Mouse (Mus musculus) layer of hippocampus, postnatal 36 days (tissue): ENCODE measurements around the gene Rabggtb. TPM values are rescaled to one million over a fixed set of nuclear protein-coding genes. Genes with fewer than 3 reads are reported as not detected.

Experiments
- DNase-seq, 2 experiments: peaks; one replicate each; pipeline ENCODE4 v3.0.0; 2022
- total RNA-seq, 2 experiments: library from RNA; stranded (reverse); gene quantifications; 2 replicates each; pipeline ENCODE4 v1.2.3; 2021

Rabggtb gene
- 10 to 100 TPM; 72.2 to 78.9 TPM for total RNA-seq

DNA sequence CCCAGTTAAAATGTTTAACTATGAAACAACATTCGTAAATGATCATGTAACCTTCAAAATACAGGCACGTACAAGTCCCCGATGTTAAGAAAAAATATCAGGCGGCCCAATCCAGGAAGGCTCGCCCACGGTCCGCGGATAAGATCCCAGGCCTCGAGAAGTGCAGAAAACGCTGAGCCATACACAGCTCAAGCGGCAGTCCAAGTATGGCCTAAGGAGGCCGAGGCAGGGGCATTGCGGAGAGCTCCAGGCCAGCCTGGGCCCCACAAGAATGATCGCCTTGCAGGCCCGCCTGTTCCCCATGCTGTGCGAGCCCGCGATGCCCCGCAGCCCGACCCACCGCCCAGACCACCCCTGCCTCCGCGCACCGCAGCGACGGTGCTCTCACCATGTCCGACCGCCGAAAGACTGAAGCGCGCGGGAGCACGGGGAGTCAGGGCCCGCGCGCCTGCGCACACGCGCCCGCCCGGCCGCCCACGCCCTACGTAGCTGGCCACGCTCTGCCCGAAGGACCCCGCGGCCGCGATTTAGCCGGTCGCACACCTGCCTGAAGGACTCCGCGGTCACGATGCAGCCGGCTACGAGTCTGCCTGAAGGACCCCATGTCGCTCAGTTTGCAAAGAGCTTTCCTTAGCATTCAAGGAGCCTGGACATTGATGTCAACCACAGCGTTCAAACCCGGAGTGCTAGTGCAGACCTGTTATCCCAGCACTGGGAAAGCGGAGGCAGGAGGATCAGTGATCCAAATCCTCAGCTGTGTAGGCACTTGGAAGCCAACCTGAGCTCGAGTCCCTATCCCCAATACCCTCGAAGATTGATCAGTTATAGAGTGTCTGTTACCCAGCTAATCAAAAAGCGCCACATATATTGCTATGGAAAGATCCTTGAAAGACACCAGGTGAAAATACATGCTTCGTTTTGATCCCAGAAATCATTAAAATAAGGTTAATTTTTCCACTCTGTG lies at the start of gene Rabggtb:
Gene Rabggtb (minus strand): TSS at position 464 of the 964 bp plus-strand sequence.
- peak; percentile 93 to 95 for DNase-seq

GRCm38 (mm10) chr3:153961632-153962389 lies 49.0 kb upstream of the Rabggtb start:
- DNase-seq: no peak

DNA sequence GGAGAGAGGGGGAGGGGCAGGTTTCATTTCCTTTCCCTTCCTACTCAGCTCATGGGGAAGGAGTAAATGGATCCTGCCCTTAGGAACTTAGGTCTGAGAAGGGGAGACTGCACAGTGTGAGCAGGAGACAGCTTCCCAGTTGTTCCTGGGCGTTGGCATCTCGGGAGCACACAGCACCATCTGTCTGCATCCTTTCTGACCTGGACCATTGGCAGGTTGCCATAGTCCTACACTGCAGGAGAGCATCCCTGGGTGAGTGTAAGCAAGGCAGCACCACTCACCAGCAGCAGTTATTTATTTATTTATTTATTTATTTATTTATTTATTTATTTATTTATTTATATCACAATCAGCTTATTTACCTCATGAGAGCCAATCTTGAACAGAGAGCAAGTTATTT lies 48.1 kb upstream of the Rabggtb start:
- DNase-seq: no peak

GRCm38 (mm10) chr3:153959731-153960207 lies 47.0 kb upstream of the Rabggtb start:
- no peak for DNase-seq

- no peak for DNase-seq
Observed at GRCm38 (mm10) chr3:153959035-153959730, 46.4 kb upstream of the Rabggtb start.

DNA sequence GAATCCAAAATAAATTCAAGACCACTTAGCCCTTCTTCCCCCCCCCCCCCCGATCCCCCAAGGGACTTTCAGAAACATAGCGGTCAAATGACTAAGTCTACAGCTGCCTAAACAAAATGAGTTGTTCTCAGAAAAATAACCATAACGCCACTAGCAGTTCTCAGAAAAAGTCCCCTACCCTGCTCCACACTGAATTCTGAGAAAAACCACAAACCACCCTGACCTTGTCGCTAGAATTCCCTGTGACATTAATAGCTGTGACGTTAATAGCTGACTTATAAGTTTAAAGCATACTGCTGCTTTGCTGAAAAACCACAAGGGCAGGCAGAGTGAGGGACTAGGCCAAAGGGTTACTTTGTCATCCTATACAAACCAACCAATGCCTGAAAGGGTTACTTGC lies 45.1 kb upstream of the Rabggtb start:
- no peak for DNase-seq

GRCm38 (mm10) chr3:153948176-153948575 lies 35.4 kb upstream of the Rabggtb start:
- no peak for DNase-seq

GRCm38 (mm10) chr3:153947271-153947670 lies 34.5 kb upstream of the Rabggtb start:
- no peak for DNase-seq

- peak; percentile 93 to 94 for DNase-seq
Observed at GRCm38 (mm10) chr3:153944335-153944990, 31.7 kb upstream of the Rabggtb start, which contains the start of gene Acadm. Acadm (minus strand) TSS chr3:153944632.

DNA sequence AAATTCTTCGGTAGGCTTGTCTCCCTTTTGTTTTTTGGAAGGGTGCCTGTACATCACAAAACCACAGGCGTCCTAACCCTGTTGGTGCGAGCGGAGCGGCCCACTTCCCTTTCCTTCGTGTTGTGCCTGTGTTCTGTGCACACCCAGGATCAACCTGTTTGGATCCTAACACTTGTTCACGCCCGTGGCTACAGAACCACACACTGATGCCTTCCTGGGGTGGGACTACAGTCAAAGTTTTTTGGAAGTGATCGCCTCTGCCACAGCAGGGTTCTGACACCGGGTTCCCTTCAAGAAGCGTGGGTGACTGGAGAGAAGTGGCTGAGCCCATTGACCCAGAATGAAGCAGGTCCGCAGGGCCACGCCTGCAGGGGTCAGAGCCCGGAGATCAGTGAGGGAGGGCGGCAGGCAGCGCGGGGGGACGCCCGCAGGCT lies 31.1 kb upstream of the Rabggtb start:
- no peak for DNase-seq

DNA sequence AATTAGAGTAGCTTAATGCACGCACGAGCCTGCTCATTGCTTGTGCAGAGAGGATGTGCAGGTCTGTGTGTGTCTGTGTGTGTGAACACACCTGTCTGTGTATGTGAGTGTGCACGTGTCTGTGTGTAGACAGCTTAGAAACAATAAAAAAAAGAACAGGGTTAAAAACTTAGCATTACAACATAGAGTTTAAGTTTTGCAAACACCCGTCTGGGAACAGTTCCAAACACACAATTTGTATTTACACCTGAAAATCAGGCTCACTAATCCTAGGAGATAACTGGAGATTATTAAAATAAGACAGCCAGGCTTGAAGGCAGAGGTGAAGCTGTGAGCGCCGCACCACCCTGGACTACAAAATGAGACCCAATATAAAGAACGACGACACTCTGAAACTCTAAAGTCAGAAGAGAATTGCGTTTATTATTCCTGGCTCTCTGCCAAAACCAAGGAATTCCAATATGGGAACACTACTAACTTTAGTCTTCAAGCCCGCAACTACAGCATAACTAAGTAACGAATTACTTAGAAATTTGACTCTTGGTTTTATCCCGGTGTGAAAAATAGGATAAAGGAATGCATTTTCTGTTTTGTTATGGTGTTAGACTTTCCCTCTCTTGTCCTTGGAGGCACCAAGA lies 30.3 kb upstream of the Rabggtb start:
- DNase-seq: no peak

DNA sequence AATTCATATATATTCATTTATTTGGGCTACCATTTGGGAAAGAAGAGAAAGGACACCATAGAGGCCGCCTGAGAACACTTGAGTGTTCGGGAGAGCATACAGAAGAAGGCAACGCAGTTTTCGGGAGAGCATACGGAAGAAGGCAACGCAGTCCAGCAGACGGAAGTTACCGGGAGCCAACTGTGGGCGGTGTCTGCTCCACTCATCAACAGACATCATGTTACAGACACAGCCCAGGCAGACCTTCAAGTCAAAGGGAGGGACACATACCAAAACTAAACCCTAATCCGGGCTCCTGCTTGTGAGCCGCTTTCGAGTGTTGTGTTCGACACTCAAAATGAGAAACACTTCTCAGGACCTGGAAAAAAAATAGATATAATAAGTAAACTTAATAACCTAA lies 28.8 kb upstream of the Rabggtb start:
- DNase-seq: no peak

DNA sequence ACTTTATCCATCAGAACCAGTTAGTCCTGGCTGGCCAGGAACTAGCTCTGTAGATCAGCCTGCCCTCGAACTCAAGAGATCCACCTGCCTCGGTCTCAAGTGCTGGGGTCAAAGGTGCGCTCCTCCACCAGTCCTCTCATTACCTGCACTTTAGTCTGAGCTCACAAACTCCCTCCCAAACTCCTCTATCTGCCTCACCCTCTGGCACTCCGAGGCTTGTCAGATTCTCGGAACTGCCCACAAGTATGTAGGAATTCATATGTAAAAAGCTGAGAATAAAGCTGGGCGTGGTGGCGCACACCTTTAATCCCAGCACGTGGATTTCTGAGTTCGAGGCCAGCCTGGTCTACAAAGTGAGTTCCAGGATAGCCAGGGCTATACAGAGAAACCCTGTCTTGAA lies 27.7 kb upstream of the Rabggtb start:
- DNase-seq: no peak

DNA sequence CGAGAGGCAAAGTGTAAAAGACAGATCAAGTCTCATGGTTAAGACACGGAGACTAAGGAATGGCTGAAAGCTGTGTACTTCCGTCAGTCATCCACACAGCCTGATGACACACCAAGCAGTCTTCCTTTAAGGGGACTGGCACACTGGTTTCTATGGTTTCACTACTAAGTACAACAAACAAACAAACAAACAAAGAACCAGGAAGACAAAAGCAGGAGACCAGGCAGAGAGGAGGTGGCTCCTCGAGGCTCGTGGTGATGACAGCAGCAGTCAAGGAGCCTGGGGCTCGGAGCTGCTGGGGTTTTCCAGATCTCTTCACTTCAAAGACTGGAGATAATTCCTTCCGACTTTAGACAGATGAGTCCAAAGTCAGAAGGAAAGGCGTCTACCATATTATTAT lies 27.2 kb upstream of the Rabggtb start:
- DNase-seq: no peak

DNA sequence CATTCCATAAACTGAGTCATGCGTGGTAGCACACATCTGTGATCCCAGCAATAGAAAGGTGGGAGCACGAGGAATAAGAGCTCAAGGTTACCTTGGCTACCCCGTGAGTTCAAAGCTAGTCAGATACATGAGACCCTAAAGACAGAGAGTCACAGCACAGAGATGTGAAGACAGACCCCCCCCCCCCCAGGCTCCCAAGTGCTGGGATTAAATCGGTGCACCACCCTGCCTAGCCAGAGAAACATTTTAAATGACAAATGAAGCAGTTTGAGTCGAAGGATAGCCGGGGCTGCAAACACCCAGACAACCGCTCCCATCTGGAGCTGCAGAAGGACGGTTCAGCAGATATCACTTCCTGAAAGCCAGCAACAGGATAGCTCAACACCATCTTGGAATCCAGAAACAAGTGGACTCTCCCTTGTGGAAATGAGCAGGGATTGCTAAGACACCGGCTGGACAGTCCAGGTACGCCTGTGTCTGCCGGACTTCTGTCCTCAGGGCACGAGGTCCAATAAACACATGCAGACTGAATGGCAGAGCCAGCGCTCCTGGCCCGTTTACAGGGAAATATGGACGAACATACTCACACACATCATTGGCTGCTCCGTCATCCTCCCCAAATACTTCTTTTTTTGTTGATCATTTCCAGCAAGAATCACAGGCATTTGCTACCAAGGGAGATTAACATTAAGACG lies 24.5 kb upstream of the Rabggtb start:
- DNase-seq: no peak

- DNase-seq: no peak
Observed at GRCm38 (mm10) chr3:153935878-153936277, 23.1 kb upstream of the Rabggtb start.

DNA sequence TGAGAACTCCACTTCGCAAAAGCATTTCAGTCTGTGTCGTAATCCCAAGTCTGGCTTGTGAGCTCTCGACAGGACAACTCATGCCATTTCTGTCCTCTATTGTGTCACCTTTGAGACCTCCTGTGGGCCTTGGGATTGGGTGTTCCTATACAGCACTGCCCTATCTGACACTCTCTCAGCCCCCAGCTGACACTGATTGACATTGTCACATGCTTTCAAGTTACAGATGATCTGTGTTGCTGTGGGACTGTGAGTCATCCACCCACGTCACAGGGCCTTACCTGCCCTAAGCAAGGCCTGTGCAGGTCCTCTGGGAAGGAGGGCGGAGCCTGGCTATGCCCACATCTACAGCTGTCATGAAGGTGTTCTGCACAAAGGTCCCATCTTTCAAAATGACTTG lies 19.7 kb upstream of the Rabggtb start:
- no peak for DNase-seq

DNA sequence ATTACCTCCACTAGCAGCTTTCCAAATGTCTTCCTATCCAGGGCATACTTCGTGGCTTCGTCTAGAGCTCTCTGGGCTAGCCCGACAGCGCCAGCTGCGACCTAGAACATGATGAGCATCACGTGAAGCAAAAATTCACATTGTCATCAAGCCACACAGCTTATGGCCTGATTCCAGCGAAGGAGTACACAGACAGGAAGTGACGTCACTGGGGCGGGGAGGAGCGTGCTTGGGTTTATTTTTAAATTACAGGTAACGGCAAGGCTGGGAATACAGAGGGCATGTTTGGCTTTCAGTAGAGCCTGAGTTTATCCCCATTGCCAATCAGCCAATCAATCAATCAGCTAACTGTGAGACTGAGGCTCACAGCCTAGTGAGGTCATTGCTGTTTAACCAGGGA lies 16.7 kb upstream of the Rabggtb start:
- no peak for DNase-seq

DNA sequence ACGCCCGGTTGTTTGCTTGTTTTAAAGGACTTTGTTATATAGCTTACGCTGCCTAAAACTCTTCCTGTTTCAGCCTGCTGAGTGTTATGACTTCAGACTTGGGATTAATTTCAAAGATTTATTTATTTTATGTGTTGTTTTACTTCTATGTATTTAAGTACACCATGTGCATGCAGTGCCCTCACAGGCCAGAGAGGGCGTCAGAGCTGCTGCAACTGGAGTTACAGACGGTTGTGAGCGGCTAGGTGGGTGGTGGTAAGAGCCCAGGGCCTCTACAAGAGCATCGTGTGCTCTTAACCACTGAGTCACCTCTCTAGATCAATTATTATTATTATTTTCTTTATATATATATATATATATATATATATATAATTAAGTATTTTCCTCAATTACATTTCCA lies 13.5 kb upstream of the Rabggtb start:
- DNase-seq: no peak

DNA sequence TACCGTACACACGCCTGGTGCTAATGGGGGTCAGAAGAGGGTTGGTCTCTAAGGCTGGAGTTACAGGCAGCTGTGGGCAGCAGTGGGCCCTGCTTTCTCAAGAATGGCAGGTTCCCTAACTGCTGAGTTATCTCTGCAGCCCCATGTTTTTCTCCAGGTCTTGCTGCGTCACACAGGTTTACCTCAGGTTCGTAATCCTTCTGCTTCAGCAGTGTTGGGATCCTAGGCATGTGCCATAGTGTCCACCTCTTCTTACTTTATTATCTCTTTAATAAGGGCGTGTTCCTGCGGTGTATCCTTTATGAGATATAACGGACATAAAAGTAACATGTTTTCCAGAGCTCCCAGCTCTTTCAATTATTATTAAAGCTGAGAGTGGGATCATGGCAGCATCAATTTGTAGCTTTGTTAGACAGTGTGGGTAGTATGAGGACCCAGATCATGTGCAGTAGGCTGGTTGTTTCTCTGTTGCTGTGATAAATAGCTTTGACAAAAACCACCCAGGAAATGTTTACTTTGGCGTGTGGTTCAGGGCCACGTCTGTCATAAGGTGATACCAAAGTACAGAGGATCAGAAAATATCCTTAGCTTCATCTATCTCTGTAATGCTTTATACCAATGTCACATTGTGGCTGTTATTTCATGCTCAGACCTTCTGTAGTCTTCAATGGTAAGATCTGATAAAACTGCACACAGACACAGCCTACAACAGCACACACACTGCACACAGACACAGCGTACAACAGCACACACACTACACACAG lies 8.5 kb upstream of the Rabggtb start:
- DNase-seq: no peak
